Mouse (Mus musculus) bone marrow macrophage, adult 2 months (primary cell): ENCODE results near the gene Ksr1. TPM values are rescaled to one million over a fixed set of nuclear protein-coding genes. Genes with fewer than 3 reads are reported as not detected.

Source experiments
- H3K27ac ChIP-seq: 2 replicates; pipeline ENCODE4 v1.5.1; 2012; ENCODE audit warnings: low read depth, low read length; ENCODE audit not compliant: insufficient read depth
- H3K4me1 ChIP-seq: 2 replicates; pipeline ENCODE4 v1.6.1; 2012; ENCODE audit warnings: low read length; ENCODE audit not compliant: control insufficient read depth, insufficient read depth
- H3K4me3 ChIP-seq: 2 replicates; pipeline ENCODE4 v1.5.1; 2012; ENCODE audit warnings: mild to moderate bottlenecking, low read length, moderate library complexity; ENCODE audit not compliant: insufficient read depth
- CTCF ChIP-seq: IDR thresholded peaks from 2 replicates; pipeline ENCODE4 v1.5.1; 2012; ENCODE audit warnings: low read depth, mild to moderate bottlenecking, low read length, moderate library complexity
- POLR2A ChIP-seq: IDR thresholded peaks from 2 replicates; pipeline ENCODE4 v1.6.1; 2012; ENCODE audit warnings: mild to moderate bottlenecking, low read depth, low read length, borderline replicate concordance
- polyA plus RNA-seq: library from polyadenylated mRNA; stranded (reverse); fragments of >200 nt; gene quantifications from 2 replicates; pipeline ENCODE4 v1.2.4, GENCODE M21; 2012; ENCODE audit not compliant: missing spikeins, insufficient read depth, insufficient read length

Gene Ksr1
- polyA plus RNA-seq, 1 experiment: 6.0 TPM

DNA sequence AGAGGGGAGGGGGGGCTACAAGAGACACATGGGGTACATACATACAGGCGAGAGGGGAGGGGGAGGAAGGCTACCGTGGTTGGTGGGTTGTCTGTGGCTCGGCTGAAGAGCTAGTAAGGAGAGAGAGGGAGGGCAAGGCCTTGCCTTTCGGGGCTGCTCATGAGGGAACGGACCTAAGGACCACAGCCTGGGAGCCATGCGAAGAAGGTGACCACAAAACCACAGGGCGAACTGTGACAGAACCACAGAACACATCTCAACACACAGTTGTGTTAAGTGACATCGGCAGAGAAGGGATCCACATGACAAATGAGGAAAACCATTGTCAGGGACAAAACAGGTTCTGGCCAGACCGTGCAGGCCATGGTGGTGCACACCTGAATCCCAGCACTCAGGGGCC, 57.9 kb downstream of the Ksr1 start:
- Histone ChIP-seq H3K4me1 (peaks cover 25% of the 10 kb centered on the region), H3K27ac (peak overlapping the region; percentile 33; the same call in 1 of the 2 replicates), H3K4me3 (no peak overlapping the region)
- TF ChIP-seq POLR2A (no peak), CTCF (no peak)

DNA sequence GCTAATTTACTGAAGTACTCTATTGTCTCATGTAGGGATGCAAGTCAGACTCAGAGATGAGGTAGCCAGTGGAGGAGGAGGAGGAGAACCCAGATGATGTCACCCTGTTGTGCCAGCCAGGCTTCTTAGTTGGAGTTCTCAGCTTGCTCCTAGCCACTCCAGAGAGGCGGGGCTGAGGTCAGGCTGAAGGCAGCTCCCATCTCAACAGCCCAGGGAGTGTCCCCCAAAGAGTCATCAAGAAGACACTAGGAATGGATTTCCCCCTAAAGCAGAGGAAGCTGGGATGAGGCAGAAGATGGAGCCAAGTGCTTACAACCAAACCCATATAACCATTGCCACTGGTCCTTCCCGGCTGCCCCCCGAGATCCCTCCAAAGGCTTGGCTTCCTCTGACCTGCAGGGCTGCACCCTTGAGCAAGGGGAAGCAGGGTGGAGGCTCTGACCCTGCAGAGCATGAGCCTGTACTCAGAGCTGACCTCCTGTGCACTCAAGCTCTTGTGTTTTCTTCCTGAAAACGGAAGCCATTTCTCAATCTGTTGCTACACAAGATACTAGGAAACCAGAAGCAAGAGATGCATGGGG, 58.4 kb downstream of the Ksr1 start:
- H3K27ac ChIP-seq: 0 out of 2 replicates have a peak overlapping the region, but pooled peaks have one; percentile 1
- H3K4me3 ChIP-seq: no peak overlapping the region
- peaks cover 25% of the 10 kb centered on the region for H3K4me1 ChIP-seq
- TF ChIP-seq CTCF: no peak
- TF ChIP-seq POLR2A: no peak

DNA sequence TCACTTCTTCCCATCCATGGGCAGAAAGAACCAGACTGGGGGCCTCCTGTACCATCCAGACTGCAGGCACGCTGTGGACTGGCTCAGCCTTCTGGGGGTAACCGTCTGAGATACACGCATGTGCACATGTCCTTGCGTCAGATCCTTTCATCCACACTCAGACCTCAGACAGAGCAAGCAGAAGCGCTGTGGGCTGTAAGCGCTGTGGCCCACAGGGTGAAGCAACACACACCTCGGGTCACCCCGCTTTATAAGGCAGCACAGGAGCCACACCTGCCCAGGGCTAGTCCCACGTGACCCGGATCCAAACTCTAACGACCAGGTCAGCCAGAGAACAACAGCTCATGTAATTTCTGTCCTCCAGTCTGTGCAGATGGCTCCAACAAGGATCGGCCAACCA, 59.4 kb downstream of the Ksr1 start:
- Histone ChIP-seq H3K4me1 (peaks cover 25% of the 10 kb centered on the region), H3K4me3 (no peak overlapping the region), H3K27ac (no peak overlapping the region)
- TF ChIP-seq CTCF: no peak
- TF ChIP-seq POLR2A: no peak

DNA sequence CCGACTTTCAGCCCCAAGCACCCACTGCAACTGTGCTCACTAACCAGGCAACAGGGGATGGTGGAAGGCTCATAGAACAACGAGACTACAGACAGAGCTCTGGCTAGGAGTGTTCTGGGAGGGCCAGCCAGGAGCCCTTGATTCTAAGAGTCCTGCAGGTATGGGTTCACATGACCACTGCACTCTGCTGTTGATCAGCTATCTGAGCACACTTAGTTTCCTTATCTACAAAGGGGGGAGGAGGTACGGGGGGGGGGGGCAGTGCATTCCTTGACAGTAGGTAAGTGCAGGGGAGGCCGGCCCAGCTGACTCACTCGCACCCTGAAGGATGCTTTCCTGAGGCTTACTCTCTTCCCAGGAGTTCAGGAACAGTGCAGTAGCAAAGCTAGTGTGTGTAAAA, 61.1 kb downstream of the Ksr1 start:
- peaks cover 25% of the 10 kb centered on the region for H3K4me1 ChIP-seq
- TF ChIP-seq CTCF (no peak), POLR2A (no peak)
- H3K27ac ChIP-seq: no peak overlapping the region
- no peak overlapping the region for H3K4me3 ChIP-seq

DNA sequence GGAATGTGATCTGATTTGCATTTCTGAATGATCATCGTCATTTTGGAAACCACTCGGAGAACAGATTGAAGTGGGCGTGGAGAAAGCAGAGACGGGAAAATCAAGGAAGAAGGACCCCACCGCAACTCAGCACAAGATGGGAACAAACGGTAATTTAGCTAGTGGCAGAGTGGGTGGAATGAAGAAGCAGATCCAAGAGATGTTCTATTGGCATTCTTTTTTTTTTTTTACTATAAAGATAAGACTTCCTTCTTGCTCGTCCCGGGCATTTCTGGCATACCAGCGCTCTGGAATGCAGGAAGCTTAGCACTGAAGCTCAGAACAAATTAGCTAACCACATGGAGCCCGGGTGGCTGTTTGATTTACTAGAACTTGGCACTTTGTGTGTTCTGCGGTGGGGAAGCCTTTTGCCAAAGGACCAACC, 63.2 kb downstream of the Ksr1 start:
- H3K4me3 ChIP-seq: no peak overlapping the region
- H3K27ac ChIP-seq: no peak overlapping the region
- H3K4me1 ChIP-seq: peaks cover 16% of the 10 kb centered on the region
- TF ChIP-seq POLR2A: no peak
- no peak for TF ChIP-seq CTCF

DNA sequence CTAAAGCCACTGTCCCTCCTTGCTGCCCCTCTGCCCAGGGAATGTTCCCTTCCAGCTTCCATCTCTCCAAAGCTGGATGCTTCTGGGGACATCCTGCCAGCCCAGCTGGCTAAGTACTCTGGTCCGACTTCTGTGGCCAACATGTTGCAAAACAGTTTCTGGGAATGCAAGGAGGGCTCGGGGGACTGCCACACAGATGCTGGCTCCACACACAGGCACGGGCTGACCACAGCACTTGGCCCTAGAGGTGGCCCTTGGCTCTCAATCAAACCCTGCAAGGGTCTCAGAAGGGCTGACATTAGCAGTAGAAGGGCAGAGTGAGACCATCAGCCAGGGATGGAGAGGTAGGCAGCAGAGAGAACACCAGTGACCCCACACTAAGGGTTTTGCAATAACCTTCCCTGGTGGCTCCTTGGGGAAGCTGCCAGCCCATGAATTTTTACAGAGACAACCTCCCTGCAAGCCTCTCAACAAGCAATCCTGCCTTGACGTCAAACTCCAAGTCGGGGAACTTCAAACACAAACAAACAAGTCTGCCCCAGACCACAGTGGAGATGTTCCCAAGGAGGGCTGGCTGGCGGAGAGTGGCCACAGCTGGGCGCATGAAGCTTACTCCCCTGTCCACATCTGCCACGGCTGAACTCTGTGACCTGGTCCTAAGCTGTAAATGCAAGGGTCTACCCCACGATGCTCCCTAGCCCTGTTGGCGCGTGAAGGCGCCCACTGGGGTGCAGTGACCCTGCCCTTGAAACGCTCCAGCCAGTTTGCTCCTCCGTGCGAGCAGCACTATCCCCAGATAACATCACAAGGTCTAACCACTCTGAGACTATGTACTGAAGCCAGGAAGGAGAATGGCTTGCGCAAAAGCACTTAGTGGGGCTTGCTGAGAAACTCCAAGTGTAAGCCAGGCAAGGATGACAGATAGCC, 65.0 kb downstream of the Ksr1 start:
- Histone ChIP-seq H3K27ac (no peak overlapping the region), H3K4me1 (peaks cover 5% of the 10 kb centered on the region), H3K4me3 (no peak overlapping the region)
- no peak for TF ChIP-seq POLR2A
- TF ChIP-seq CTCF: no peak

DNA sequence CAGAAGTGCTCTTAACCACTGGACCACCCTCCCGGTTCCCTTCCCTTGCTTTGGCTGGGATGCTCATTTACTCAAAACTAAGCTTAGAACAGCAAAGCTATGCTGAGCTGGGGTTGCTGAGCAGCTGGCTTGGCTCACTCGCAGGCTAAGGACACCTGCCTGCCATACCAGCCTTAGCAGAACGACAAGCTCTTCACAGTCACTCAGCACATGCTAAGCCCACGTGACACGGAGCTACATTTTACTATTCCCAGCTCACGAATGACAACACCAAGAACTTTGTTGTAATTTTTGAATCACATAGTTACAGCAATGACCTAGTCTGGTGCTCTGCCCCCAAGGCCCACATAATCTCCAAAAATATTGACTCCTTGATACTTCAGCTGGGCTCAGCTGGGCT, 66.1 kb downstream of the Ksr1 start:
- TF ChIP-seq CTCF (no peak), POLR2A (no peak)

DNA sequence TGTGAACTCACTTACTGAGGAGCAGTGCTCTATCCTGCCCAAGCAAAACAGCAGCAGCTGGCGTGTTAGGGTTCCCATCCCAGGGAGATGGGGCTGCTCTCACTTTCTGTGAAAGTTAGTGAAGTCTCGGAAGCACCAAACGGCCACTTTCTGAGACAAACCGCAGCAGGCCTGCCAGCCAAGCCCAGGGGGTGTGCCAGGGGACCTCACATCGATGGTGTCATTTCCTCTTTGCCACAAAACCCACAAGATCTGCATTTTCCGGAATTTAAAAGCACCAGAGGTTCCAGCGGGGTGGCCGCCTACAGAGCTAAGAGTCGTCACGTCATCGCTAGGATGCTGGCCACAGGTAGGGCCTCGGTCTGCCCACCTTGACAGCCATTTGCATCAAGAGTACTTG, 69.7 kb downstream of the Ksr1 start:
- TF ChIP-seq CTCF (no peak), POLR2A (no peak)
- no peak overlapping the region for H3K27ac ChIP-seq
- H3K4me3 ChIP-seq: no peak overlapping the region
- peaks cover 16% of the 10 kb centered on the region for H3K4me1 ChIP-seq

More for the DNA sequence above, 66.1 kb downstream of the Ksr1 start:
- no peak overlapping the region for H3K4me3 ChIP-seq
- no peak overlapping the region for H3K27ac ChIP-seq
- peaks cover 10% of the 10 kb centered on the region for H3K4me1 ChIP-seq

DNA sequence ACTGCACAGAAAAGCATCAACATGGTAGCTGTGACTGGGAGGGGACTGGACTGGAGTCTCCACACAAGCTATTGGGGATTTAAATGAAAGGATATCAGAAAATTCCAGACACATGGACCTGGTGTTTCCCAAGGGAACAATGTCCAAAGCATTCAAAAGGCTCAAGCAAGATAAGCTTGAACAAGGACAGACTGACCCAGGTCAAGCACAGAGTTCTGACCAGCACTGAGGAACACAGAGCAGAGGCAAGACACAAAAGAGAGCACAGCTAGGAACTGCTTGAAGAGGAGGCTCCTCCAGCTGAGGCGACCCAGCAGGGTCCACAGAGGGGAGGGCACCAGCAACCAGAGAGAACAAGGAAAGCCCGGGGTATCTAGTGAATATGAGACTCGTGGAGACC, 71.2 kb downstream of the Ksr1 start:
- Histone ChIP-seq H3K27ac (no peak overlapping the region), H3K4me3 (no peak overlapping the region), H3K4me1 (peaks cover 18% of the 10 kb centered on the region)
- TF ChIP-seq CTCF (no peak), POLR2A (no peak)

DNA sequence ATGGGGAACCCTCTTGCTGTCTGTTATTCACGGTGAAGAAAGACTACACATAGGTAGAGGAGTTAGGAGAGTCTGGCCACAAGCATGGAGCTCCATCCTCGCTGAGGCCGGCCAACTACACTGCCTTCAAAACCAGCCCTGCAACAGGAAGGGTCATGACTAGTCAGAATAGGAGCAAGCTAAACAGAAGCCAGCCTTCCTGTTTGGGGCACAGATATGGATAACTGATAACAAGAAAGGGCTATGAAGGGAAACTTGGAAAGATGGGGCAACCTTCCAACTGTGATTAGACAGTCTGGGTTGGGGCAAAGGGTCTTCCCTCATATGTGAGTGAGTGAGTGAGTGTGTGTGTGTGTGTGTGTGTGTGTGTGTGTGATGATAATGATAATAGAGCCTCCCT, 71.6 kb downstream of the Ksr1 start:
- H3K27ac ChIP-seq: no peak overlapping the region
- TF ChIP-seq POLR2A: no peak
- no peak overlapping the region for H3K4me3 ChIP-seq
- peaks cover 18% of the 10 kb centered on the region for H3K4me1 ChIP-seq
